11 mouse cellular contexts compared by ENCODE assay signal in the genomic region with DNA sequence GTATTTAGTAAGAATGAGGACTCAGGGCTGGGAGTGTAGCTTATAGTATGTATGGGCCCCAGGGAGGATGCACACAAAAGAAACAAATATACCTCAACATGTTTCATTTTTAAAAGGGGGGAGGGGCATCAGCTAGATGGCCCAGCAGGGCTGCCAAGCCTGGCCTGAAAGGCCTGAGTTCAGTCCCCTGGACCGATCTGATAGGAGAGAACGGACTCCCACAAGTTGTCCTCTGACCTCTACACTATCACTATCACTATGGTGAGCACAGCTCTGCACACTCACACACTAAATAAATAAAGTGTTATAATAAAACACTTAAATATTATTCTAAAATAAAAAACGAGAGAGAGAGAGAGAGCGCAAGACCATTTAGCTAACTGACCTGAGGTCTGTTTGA. TPM values are rescaled to one million over a fixed set of nuclear protein-coding genes. Genes with fewer than 3 reads are reported as not detected.
DNase-seq lines count a peak whose midpoint lies in the region; ATAC-seq and TF ChIP-seq lines count a peak whose summit lies in the region.
"Had no signal": no experiment of that assay in that cellular context is flagged by ENCODE, and none has a peak within 500 bp of the region (broad histone marks: within the 10 kb centered on the region; RNA-seq: fewer than 3 reads in every experiment).

No protein-coding gene starts in this region.

- DNase-seq in heart, adult 11 months: peak; percentile 86
- DNase-seq in heart, postnatal 25 days (ENCODE audit: low spot score): no peak
- DNase-seq in kidney, postnatal 0 days (ENCODE audit: low spot score): no peak
- DNase-seq in kidney, adult 9 months: no peak
- DNase-seq in ovary, postnatal 10 days (ENCODE audit: low spot score): no peak
- DNase-seq in layer of hippocampus, adult 9-10 months (ENCODE audit: low spot score): no peak
- DNase-seq: gastrocnemius, adult 2 months; thymus, adult 2 months had no signal

- TF ChIP-seq CTCF in kidney, postnatal 0 days (IDR thresholded peaks at IDR 0.05; ENCODE audit: low read depth): no peak

- H3K9ac ChIP-seq in kidney, postnatal 0 days (ENCODE audit: low read depth, low read length): no peak overlapping the region

- peaks cover 9% of the 10 kb centered on the region for H3K4me1 ChIP-seq in kidney, postnatal 0 days (replicated peaks; ENCODE audit: insufficient read depth, low read length)
- H3K4me1 ChIP-seq: hindbrain, embryonic 10.5 days had no signal

- no peaks in the 10 kb centered on the region for H3K27me3 ChIP-seq in kidney, postnatal 0 days (ENCODE audit: insufficient read depth, low read length)

- H3K4me3 ChIP-seq in kidney, postnatal 0 days (replicated peaks; ENCODE audit: low read depth, low read length): no peak overlapping the region
- H3K4me3 ChIP-seq: hindbrain, embryonic 10.5 days had no signal

- H3K36me3 ChIP-seq in kidney, postnatal 0 days (ENCODE audit: insufficient read depth, low read length): no peaks in the 10 kb centered on the region
- H3K36me3 ChIP-seq: hindbrain, embryonic 10.5 days had no signal

- H3K4me2 ChIP-seq in kidney, postnatal 0 days (ENCODE audit: low read length): peak overlapping the region; percentile 39; the same call in 1 of the 2 replicates

- 34% methylated on average over 4 of the region's 4 CpGs for WGBS in kidney, postnatal 0 days

- intact Hi-C loops in heart, postnatal 25 days (cut with DNase I): no loop called here

- no peaks in the 10 kb centered on the region for H3K9me3 ChIP-seq in kidney, postnatal 0 days (replicated peaks; ENCODE audit: low read length)
- H3K9me3 ChIP-seq: hindbrain, embryonic 10.5 days had no signal

- H3K27ac ChIP-seq in kidney, postnatal 0 days: no peak overlapping the region
- H3K27ac ChIP-seq: hindbrain, embryonic 10.5 days had no signal

- 0 out of 2 replicates have a peak, but pooled peaks have one; percentile 27 for ATAC-seq in kidney, postnatal 0 days (replicated peaks; ENCODE audit: low FRiP score, low read depth)
- ATAC-seq in erythroid progenitor cell, adult 5-6 weeks (replicated peaks; ENCODE audit: low FRiP score, poor library complexity, severe bottlenecking): peak; percentile 36
- ATAC-seq in megakaryocyte progenitor cell, adult 5-6 weeks (replicated peaks; ENCODE audit: poor library complexity): 0 out of 2 replicates have a peak, but pooled peaks have one; percentile 0

RNA-seq across cellular contexts. Expression of a gene that starts 18.0 kb away (rescaled TPM):
- total RNA-seq in heart, postnatal 25 days (2021): 1 to 10 TPM; 5.5 TPM
- polyA plus RNA-seq in kidney, postnatal 0 days (2015; fragmentation: Nextera tagmentation; extraction: Ambion mirVana): 13.3 and 13.5 TPM in 2 replicates
- total RNA-seq in erythroid progenitor cell, adult 5-6 weeks (2015; ENCODE audit: low replicate concordance): not detected in 2 replicates
- total RNA-seq in erythroid progenitor cell, adult 5-6 weeks (2017; ENCODE audit: low replicate concordance): not detected in 2 replicates
- total RNA-seq in megakaryocyte progenitor cell, adult 5-6 weeks (2015): 7.3 and 8.1 TPM in 2 replicates
- 2.7 and 3.3 TPM in 2 replicates for total RNA-seq in megakaryocyte progenitor cell, adult 5-6 weeks (2017)

RNA-seq across cellular contexts. Expression of a gene that starts 25.0 kb away (rescaled TPM):
- 10 to 100 TPM in 1 of 2 experiments, 1 to 10 TPM in 1; 9.1 to 10.3 TPM for total RNA-seq in heart, postnatal 25 days (2021)
- 20.0 and 20.1 TPM in 2 replicates for polyA plus RNA-seq in kidney, postnatal 0 days (2015; fragmentation: Nextera tagmentation; extraction: Ambion mirVana)
- 3.8 and 5.0 TPM in 2 replicates for total RNA-seq in erythroid progenitor cell, adult 5-6 weeks (2015; ENCODE audit: low replicate concordance)
- total RNA-seq in erythroid progenitor cell, adult 5-6 weeks (2017; ENCODE audit: low replicate concordance): 0.45 and 6.4 TPM in 2 replicates
- total RNA-seq in megakaryocyte progenitor cell, adult 5-6 weeks (2015): 11.5 and 12.8 TPM in 2 replicates
- total RNA-seq in megakaryocyte progenitor cell, adult 5-6 weeks (2017): 8.3 and 8.7 TPM in 2 replicates

RNA-seq across cellular contexts. Expression of a gene that starts 47.6 kb away (rescaled TPM):
- total RNA-seq in heart, postnatal 25 days (2021): 10 to 100 TPM; 55.3 to 59.1 TPM
- polyA plus RNA-seq in kidney, postnatal 0 days (2015; fragmentation: Nextera tagmentation; extraction: Ambion mirVana): 32.4 and 35.3 TPM in 2 replicates
- total RNA-seq in erythroid progenitor cell, adult 5-6 weeks (2015; ENCODE audit: low replicate concordance): 8.6 and 14.7 TPM in 2 replicates
- total RNA-seq in erythroid progenitor cell, adult 5-6 weeks (2017; ENCODE audit: low replicate concordance): 6.8 and 8.0 TPM in 2 replicates
- total RNA-seq in megakaryocyte progenitor cell, adult 5-6 weeks (2015): 24.4 and 33.8 TPM in 2 replicates
- 32.4 and 33.2 TPM in 2 replicates for total RNA-seq in megakaryocyte progenitor cell, adult 5-6 weeks (2017)
